Mouse (Mus musculus): ENCODE measurements at regions not wholly inside any gene's neighbourhood (a gene's known extent, or its start where the extent isn't known, plus 50 kb on each side); places are given as distances from the start of the nearest gene placed in this dataset.

- no peak for DNase-seq
Observed at GRCm38 (mm10) chr12:78119246-78119645, 74.8 kb upstream of the Gm6657 start.

- no peak for DNase-seq
Observed at GRCm38 (mm10) chr12:78119855-78120254, 74.2 kb upstream of the Gm6657 start.

GRCm38 (mm10) chr12:78129130-78129845, 64.8 kb upstream of the Gm6657 start:
- DNase-seq: no peak

- peak in 1 of 2 experiments; percentile 5 for DNase-seq
Observed at GRCm38 (mm10) chr12:78132016-78132797, 61.8 kb upstream of the Gm6657 start.

GRCm38 (mm10) chr12:78133341-78133740, 60.7 kb upstream of the Gm6657 start:
- peak in 1 of 2 experiments; percentile 7 for DNase-seq

GRCm38 (mm10) chr12:78133984-78134383, 60.1 kb upstream of the Gm6657 start:
- no peak for DNase-seq

GRCm38 (mm10) chr12:78137196-78137595, 56.8 kb upstream of the Gm6657 start:
- no peak for DNase-seq

- no peak for DNase-seq
Observed at GRCm38 (mm10) chr12:78138467-78138866, 55.6 kb upstream of the Gm6657 start.

Measured in kidney, postnatal 4 days (tissue).